Mouse (Mus musculus): ENCODE results near the gene Nova1.

The Nova1 gene

DNA sequence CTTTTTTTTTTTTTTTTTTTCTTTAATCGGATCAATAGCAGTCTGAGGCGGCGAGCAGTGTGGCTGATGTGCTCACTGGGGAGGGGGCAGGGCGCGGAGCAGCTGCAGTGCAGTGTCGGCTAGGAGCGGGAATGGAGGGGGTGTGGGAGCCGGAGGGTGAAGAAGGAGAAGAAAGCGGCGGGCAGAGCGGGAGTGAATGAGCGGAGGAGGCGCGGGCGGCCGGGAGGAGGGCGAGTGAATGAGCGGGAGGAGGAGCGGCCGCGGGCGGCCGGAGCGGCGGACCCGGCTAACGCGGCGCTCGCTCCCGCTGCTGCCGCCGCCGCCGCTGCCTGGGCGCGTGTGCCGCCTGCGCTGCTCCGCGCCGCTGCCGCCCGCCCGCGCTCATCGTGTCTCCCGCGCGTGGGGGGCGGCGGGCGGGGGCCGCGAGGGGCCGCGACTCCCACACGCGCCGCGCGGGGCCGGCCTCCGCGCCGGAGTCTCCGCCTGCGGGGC is at the start of gene Nova1:
Nova1 (minus strand) TSS at position 74 of the 492 bp plus-strand sequence.
- peak; percentile 82 for DNase-seq

DNA sequence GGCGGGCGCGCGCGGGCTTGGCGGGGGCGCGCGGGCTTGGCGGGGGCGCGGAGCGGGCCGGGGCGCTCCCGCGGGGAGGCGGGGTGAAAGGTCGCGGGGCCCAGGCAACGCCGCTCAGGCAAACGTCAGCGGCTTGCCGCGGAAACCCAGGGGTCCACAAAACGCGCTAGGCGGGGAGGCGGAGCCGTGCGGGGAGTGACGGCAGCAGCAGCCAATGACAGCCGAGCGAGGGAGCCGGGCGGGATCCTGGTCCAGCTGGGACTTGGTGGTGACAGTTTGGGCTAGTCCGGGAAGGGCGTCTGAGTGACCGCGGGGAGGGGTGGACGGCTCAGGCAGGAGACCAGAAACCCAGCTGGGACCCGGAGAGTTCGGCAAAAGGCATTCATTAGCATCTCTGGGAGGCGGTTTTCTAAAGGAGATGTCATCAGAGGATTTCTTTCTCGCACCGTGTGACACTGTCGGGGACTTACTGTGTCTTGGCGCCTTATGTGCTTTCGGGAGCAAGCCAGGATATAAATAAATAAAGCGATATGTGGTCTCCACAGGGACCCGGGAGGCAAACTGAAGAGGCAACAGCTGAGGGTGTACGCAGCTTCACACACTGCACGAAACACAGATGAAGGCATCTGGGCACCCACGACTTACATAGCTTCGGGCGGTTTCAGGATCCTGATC is 756 bp upstream of the Nova1 start:
- DNase-seq: peak; percentile 97

DNA sequence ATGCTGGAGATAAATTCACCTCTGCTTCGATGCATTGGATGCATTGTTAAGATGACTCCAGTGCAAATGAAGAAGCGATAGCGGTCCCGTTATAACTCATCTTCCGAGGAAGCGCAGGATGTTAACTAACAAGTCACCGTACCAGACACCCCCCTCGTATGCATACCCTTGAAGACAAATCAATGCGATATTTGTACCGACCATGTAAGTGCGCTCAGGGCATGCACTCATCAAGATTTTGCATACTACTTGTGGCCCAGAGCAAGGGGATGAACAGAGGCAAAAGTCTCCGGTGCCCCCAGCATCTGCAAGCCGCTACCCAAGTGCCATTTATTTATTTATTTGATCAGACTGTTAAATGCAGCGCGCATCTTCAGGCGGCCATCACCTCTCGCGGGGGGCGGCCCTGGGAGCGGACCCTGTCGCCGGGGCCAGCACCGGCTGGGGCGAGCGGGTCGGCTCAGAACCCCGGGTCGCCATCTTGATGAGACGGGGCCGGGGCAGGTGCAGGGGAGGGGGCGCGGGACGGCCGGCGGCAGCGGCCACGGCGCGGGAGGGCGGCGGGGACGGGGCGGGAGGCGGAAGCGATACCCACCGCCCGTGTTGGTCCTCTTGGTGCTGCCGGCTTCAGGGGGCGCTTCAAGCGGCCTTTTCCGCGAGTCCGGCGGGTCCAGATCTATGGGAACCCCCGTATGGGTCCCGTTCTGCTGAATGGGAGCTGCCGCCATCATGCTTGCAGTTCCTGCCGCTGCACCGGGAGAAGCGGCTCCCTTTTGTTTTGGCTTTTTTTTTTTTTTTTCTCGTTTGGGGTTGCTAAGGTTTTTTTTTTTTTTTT is 491 bp downstream of the Nova1 start:
- DNase-seq: peak; percentile 56

DNA sequence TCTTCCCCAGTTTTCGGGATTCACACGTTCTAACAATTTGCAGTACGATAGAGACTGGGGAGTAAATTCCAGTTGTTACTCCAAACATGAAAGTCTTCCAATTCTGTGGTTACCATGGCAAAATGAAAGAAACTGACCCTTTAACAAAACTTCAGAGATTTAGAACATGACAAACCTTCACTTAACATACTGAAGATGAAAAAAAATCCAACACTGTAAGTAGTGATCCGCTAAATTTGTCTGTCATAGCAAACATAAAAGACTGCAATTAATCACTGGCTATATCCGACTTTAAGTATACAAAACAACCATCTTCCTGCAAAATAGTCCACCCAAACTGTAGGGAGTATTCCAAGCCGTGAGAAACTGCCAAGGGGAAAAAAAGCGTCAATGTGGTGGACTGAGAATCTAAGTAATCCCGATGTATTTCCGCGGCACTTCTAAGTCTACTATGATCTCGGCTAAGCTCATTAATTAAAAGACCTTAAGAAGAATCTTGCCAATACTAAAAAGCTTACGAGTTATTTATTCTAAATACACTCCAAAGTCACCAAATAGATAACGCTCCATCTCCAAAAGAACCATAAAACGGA is 1.4 kb downstream of the Nova1 start:
- DNase-seq: no peak

DNA sequence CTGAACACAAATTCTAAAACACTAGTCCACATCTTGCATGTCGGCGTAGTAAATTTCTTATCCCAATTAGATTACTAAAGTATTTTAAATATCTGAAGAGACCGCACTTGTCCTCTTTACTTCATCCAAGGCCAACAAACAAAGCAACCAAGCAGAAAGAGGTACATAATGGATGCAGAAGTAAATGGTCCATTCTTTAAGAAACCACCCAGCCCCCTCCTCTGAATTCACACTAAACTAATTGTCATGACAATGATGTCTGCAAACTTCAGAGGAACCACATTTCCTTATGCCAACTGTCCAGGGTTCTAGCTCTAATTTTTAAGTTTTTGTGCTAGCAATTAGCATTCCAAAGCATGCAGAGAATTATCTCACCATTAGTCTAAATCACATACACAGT is 2.4 kb downstream of the Nova1 start:
- no peak for DNase-seq

DNA sequence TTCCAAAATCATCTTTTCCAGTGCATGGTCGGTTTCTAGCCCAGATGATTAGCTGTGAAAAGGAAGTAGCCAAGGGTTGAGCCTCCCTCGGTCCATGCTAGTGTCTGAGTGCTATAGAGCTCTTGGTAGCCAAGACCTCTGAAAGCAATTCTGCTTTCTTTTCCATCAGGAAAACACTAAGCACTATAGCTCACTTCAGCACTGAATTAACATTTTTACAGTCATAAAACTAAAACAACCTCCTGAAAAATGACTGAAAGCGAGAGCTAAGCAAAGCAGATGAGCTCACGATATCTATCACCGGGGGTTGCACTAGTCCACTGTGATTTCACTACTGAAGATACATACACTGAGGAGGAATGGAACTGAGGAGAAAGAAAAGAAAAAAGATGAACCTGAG is 3.0 kb downstream of the Nova1 start:
- DNase-seq: no peak

DNA sequence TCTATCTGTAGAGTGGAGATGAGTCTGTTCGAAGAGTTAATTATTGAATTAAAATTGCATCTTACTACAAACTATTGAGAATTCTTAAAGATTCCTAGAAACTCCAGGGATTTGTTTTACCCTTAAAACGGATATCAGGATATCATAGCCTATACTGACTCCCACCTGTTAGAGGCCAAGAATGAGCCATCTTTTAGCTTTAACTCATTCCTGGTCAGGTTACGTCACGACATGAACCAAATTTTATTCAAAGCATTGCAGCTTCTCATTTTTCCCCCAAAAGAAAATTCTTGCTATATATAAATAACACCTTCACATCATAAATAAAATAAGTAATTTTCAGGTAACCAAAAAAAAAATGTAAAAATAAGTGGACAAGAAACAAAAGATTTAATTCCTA is 3.9 kb downstream of the Nova1 start:
- DNase-seq: no peak

DNA sequence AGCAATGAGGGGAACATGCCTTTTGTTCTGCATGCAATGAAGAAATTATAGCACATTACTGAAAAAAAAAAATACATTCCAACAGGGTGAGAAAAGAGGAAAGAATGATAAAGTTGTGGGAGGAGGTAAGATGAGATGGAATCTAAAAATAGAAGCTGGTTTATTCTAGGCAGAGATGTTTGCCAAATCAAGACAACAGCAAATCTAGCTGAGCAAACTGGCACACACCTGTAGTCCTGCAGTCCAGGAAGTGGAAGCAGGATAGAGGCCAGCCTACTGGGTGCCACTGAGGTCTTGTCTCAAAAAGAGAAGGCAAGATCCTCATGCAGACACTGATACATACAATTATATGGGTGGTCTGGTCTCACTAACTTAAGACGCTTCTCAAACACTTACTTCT is 17.4 kb downstream of the Nova1 start:
- no peak for DNase-seq

DNA sequence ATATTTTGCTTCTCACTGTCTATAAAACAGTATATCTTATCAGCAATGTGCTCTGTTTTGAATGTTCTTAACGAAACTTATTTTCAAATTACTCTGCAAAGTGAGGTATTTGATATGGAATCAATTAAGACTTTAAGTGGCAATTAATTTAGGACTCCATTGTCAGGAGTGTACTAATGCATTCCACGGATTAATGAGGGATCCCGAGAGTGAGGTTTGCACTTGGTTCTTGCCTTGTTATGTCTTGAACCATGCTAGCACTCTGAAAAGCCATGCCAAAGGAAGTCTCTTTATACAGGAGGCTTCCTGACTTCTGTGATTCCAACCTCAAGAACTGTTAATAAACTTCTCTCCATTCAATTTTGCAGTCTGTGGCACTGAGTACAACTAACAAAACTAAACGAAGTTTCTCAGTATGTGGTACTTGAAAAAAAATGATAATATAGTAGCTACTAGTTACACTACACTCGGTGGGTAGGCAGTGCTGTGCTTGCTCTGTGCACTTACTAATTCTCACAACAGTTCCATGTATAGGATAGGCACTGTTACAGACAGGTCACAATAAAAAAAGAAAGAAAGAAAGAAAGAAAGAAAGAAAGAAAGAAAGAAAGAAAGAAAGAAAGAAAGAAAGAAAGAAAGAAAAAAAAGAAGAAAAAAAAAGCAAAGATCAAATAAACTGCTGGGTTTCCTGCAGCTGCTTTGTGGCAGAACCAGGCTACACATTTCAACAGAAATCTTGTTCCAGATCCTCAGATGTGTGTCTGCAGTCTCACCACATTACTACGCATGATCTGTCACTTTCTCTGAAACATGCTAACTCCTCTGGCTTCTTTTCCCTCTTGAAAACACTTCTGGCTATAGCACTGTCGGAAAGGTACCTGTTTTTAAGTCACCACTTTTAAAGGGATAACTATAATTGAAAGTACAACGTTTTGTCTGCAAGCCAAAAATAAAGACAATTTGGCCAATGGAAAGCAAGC is 36.1 kb downstream of the Nova1 start:
- DNase-seq: no peak

DNA sequence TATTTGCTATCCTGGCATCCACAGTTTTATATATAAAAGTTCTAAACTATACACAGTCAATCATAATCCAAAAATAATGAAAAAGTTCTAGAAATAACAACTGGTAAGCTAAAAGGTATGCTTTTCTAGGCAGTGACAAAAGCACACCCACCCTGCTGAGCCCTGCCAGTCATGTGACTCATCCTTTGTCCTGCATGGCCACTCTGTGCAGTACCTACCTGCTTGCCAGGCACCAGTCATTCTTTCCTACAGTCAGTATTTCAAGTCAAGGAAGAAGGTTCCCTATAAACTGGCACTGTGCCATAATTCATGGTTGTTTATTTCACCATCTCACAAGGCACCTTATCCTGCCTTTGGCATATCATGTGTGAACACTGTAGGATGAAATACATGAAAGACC is 37.2 kb downstream of the Nova1 start:
- DNase-seq: no peak

DNA sequence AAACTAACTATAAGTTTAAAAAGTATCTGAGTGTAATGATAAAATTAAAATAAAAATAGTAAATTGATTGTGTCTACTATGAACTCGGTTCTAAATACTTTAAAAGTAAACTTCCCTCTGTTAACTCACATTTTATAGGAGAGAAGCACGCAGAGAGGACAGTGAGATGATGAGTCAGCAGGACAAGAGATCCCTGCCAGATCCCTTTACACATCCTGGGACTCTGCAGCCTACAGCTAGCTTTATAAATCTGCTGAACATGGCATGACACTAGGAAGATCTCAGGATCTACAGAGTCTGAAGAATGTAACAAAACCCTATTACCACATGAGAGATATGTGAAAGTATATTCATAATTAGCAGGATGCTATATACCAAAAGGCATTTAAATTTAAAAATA is 37.7 kb downstream of the Nova1 start:
- DNase-seq: no peak

DNA sequence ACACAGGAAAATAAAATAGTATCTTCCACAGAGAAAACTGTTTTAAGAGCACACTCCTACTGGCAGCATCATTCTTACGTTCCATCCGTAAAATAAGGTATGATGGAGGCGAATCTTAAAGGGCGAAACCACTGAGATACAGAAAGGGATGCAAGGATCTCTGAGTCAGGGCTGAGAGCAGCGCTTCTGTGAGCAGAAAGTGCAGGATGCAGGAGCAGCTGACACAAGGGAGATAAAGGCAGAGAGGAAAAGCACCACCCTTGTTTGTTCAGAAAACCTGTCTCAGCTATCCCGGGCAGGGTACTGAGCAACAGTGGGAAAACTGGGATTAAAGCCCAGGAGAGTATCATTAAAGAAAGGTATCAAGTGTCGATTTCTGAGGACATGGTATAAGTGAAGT is 59.3 kb downstream of the Nova1 start:
- DNase-seq: no peak

DNA sequence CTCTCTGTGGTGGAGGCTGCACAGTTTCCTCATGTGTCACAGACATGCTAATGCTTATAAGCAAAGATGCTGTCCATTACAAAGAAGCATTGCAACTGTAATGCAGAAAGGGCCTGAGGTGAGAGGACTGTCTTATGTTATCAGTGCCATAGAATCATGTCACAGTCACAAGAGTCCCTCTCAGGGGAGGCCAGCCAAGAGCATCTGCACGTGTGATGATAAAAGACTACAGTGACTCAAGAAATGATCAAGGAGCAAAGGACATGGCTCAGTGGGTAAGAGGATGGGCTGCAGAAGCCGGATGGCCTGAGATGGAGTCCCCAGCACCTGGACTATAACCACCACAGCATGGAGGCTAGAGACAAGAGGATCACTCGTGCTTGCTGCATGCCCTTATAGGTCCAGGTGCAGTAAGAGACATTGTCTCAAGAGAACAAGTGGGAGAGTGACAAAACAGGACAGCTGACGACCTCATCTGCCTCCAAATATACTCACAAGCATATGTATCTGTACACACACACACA is 64.3 kb downstream of the Nova1 start:
- no peak for DNase-seq

DNA sequence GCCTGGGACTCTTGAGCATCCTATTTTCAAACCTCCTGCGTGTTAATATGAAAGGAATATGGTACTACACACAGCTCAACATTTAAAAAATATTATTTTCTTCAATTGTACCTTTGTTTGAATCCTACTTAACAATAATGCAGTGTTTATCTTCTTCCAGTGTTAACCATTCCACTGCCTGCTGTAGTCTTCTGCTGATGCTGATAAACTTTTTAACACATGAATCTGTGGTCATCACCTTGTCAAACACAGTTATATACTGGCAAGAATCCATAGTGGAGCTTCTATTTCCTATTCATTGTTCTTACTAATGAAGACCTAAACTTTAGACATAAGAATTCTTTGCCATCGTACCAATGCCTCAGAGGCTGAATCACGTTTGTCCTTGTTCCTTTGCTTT is 65.6 kb downstream of the Nova1 start:
- no peak for DNase-seq

DNA sequence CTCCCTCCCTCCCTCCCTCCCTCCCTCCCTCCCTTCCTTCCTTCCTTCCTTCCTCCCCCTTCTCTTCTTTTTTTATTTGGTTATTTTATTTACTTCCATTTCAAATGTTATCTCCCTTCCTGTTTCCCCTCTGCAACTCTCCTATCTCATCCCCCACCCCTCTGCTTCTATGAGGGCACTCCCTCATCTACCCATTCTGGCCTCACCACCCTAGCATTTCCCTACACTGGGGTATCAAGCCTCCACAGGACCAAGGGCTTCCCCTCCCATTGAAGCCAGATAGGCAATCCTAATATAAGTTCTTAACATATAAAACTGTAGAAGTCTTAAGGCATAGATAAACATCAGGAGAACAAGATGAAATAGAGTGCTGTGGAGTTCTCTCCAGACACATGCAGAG is 85.5 kb downstream of the Nova1 start:
- DNase-seq: no peak

DNA sequence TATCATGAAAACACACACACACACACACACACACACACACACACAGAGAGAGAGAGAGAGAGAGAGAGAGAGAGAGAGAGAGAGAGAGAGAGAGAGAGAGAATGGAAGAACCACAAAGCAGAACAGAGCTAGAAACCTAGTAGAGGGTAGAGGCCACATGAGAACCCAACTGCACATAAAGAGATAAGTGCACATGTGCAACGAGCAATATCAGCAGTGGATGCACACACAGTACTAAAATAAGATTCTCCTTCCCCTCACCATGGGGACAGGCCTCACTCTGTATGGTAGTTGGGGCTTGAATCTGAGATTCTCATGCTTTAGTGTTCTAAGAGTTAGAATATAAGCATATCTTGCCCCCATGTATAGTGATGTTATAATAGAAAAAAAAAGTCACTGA is 86.8 kb downstream of the Nova1 start:
- no peak for DNase-seq

DNA sequence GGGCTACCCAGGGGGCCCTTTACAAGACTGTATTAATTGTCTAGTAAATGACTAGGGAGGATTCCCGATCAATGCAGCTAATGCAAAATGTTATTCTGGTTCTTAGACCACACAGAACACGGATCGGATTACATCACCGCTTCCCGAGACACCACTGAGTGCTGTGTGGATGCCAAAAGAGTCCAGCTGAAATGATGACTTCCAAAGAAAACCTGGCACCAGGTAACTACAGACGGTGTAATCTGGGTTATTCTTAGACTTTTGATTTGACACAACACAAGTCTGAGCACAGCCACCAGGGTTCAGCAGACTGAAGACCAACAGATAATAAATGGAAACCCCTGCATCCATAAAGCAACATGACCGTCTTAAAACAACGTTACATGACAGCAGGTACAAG is 96.8 kb downstream of the Nova1 start:
- no peak for DNase-seq

DNA sequence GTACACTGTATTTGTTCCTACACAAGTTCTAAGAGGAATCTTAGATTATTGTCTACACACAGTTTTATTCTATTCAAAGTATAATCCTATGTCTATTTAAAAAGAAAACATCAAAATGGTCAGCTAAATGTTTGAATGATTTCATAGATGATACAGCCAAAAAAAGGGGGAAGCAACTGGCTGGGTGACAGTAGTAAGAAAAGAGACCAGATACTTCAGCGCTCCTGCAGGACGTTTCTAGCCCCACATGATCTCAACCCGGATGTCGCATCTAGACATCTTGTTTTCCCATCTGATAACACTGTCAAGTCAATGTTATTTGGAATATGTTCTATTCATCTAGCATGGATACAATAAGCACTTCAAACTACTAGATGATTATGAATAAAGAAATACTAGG is 99.7 kb downstream of the Nova1 start:
- DNase-seq: no peak

DNA sequence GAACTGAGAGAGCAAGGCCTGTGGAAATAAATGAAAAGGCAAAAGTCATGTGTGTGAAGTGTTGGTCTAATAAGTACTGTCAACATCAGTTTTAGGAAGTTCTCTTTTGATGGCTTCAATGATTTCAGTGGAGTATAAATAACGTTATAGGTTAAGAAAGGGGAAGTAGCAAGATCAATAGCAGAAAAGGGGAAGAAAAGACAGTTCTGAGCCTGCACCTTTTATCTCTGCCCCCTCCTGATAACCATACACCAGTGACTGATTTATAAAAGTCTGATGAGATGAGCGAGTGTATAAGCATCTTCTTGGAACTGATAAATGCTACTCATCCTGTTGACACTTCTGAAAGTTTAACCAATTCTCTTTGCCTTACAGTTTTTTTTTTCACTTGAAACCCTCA is 108.6 kb downstream of the Nova1 start:
- no peak for DNase-seq

DNA sequence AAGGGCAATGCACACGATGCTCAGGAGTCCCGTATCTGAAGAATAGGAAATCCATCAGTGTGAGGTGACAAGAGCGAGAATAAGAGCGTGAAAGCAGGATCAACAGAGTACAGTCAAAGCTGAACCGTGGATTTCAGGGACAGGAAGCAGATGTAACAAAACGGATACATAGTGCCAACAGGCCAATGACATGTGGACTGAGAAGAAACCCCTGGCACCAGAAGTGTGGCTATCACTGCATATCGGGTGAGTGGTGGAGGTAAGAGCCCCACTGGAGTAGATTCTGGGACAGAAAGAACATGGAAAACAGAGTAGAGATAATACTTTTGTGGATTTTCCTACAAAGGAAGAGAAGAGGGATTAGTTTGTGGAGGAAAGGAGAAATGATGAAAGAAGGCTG is 109.3 kb downstream of the Nova1 start:
- DNase-seq: no peak

DNA sequence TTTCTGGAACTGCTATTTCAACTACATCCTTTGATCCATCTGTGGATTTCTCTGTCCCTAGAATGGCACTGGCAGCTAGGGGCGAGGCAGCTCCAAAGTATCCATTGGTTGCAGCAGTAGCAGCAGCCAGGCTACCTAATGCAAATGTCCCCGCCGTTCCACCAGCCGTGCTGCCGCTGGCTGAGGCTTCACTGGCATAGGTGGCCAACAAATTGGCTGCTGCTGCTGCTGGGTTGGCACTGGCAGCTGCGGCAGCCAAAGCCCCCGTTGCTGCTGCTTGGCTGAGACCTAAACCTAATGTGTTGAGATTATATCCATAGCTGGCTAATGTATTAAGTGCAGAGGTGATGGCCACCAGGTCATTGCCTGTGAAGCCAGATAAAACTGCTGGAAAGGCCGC is 118.5 kb downstream of the Nova1 start:
- DNase-seq: no peak

DNA sequence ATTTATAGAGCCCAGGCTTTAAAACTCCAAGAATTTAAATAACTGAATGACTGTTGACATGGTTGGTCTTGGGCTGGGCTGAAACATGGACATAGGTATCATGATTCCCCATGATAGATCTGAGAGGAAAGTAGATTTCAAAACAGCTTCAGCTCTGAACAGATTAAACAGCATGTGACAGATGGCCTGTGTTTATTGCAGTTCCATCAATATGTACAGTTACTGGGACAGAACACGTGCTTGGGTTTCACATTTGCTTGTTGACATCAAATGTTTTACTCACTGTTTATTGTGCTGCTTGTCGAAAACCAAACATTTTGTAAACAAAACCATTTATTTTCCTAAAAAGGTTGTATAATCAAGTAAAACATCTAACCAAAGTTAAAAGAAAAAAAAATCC is 142.4 kb downstream of the Nova1 start:
- DNase-seq: no peak

DNA sequence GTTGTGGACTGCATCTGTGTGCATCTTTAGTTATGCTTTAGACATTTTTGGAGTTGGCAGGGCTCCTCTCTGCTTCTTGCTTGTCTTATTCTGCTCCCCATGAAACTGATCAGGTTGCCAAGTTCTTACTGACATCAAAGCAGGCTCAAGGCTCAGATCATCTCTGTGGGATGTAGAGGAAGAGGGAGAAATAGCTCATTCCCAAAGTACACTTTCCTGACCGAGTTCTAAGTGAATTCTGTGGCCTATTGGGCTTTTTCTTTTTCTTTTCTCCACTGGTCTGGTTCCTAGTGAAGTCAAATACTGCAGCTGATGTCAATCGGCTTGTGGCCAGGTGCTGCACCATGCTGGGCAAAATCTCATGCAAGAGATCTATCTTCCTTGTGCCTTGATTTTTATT is 152.0 kb downstream of the Nova1 start:
- peak; percentile 6 for DNase-seq

All from right cerebral cortex, adult 18-20 months (tissue).